Mouse (Mus musculus): ENCODE measurements around the gene Fgfr2.

GRCm38 (mm10) chr7:133088411-133088810 is 34.7 kb downstream of the Fgfr2 start:
- no peak for TF ChIP-seq CTCF (IDR thresholded peaks at IDR 0.05; ENCODE audit: extremely low read depth, insufficient read length, insufficient replicate concordance, low read depth, low read length)
- no peak for TF ChIP-seq POLR2A (IDR thresholded peaks at IDR 0.05; ENCODE audit: low read depth, low read length)

All from small intestine, adult 2 months (tissue).